Mouse (Mus musculus) layer of hippocampus, postnatal 14 days (tissue): ENCODE data around the gene Ptprt. TPM values are rescaled to one million over a fixed set of nuclear protein-coding genes. Genes with fewer than 3 reads are reported as not detected.
A peak's percentile ranks its signal among the peaks of the same experiment; 100 is the strongest.

ENCODE experiments used
- DNase-seq, 2 experiments: peaks; one replicate each; pipeline ENCODE4 v3.0.0; 2021 to 2022; ENCODE audit warnings: low spot score in 2 of 2, mixed read lengths in 1 of 2
- total RNA-seq, 2 experiments: library from RNA; stranded (reverse); gene quantifications; 2 replicates each; pipeline ENCODE4 v1.2.3; 2021

Ptprt gene
- total RNA-seq, 2 experiments from 2014 or later: 50.9 to 52.6 TPM

GRCm38 (mm10) chr2:162001016-162001415 is 659.9 kb downstream of the Ptprt start:
- DNase-seq: peak in 1 of 2 experiments; percentile 4

- DNase-seq: peak in 1 of 2 experiments; percentile 18
Observed at GRCm38 (mm10) chr2:161982311-161982710, 678.6 kb downstream of the Ptprt start.

GRCm38 (mm10) chr2:161961179-161962163 is 699.5 kb downstream of the Ptprt start:
- DNase-seq: peak in 1 of 2 experiments; percentile 60

DNA sequence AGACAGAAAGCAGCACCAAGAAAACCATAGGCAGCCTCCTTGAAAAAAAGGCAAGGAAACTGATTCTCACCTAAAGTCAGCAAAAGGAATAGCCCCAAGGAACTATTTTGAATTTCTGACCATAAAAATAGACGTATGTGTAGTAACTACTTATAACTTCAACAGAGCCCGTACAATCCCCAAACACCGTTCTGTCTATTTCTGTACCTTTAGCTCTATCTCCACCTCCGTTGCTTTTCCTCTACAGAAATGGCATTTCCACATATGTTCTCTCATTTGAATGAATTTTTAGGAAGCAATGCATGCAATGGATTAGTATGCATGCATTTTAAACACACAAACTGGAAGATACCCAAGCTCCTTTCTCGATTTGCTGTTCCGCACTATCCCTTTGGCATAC is 715.5 kb downstream of the Ptprt start:
- no peak for DNase-seq

- DNase-seq: no peak
Observed at GRCm38 (mm10) chr2:161944689-161945088, 716.3 kb downstream of the Ptprt start.

DNA sequence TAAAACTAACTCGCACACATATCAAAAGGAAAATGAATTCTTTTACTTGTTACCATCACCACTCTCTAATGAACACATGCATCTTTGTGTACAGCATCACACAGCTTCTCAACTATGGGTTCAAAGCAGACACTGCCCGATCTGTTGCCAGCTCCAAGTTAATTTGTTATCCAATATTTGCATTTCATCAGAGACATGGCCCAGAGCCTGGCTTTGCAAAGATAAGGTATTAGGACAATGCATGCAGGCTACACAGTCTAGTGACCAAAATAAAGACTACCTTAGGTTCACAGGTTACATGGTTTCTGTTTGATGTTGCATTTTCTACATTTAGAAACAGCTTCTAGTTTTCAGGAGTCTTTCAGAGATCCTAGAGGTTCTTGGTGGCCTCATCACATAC is 719.0 kb downstream of the Ptprt start:
- no peak for DNase-seq

GRCm38 (mm10) chr2:161907214-161907613 is 753.7 kb downstream of the Ptprt start:
- DNase-seq: no peak

DNA sequence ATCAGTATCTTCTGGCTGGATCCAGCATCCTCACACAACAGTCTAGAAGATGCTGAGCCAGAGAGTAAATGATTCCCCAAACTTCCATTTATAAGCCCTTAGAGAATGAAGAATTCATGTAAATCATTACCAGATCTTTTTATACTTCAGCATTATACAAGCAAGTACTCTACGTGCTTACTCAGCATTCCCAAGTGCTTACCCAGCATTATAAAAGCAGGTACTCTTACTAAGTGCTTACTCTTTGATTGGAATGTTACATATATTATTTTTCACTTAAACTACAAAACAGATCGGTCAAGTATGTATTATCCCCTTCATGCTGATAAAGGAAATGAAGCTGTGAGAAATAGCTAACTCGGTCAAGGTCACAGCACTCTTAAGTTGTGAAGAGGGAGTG is 758.8 kb downstream of the Ptprt start:
- no peak for DNase-seq

DNA sequence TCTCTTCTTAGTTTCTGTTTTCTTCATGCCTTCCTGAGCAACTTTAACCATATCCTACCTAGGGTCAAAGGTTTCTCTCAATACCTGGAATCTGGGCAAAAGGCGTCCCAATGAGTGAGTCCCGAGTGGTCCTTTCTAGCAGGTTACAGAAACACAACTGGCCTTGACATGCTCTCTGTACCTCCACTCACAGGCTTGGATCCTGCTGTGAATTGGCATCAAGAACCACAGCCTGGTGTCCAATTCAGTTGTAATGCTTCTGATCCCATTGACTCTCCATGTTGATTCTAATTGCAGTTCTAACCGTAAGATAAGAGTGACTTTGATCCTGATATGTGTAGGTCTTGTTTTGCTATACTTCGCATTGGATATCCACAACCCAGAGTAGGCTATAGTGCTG is 776.5 kb downstream of the Ptprt start:
- DNase-seq: no peak

- DNase-seq: no peak
Observed at GRCm38 (mm10) chr2:161882580-161882979, 778.4 kb downstream of the Ptprt start.

DNA sequence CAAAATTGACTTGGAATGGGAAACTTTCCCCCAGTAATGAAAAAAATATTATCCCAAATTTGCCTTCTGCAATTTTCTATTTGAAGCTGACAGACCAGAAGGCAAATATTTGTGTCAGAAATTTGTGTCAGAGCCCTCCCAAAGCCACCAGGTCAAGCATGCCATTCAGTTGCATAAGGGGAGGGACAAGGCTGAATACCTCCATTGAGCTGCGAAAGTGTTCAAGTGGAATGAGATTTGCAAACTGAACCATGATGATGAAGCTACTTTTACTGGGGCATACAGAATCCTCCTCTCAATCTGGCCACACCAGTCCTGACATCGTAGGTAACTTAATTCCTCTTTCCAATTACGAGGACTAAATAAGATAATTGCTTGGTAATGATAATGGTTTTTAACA is 780.0 kb downstream of the Ptprt start:
- DNase-seq: no peak

DNA sequence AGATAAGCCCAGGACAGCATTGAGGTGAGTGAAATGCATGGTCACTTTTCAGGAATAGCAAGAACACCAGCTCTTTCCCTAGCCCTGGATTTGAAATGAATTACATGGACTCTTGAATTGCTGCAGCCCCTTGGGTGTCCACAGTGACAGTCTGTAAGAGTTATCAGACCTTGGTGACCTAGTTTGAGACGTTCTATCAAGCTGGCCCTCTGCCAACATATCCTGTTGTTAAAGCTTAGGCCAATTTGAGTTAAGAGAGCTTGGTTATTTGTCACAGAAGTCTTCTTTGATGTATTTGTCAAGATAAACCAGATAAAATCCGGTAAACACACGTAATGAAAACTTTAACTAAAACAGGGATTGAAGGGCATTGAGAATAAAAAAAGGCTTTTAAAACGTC is 795.7 kb downstream of the Ptprt start:
- DNase-seq: no peak

- no peak for DNase-seq
Observed at GRCm38 (mm10) chr2:161858813-161859212, 802.1 kb downstream of the Ptprt start.

DNA sequence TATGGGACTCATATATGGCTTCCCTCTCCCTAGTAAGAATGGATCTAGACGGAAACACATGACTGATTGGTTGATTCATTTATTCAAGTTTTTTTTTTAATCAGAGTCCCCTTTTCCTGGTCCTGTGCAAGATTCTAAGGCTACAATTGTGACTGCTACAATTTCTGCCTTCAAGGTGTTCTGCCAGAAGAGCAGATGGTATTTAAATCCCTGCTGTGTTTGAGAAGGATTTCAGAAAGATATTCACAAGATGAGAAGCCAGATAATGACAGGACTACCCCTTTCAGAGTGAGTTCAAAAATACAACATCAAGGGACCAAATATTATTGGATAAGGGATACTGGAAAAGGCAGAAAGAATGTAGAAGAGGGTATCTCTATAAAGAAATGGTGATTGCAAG is 802.6 kb downstream of the Ptprt start:
- DNase-seq: no peak

DNA sequence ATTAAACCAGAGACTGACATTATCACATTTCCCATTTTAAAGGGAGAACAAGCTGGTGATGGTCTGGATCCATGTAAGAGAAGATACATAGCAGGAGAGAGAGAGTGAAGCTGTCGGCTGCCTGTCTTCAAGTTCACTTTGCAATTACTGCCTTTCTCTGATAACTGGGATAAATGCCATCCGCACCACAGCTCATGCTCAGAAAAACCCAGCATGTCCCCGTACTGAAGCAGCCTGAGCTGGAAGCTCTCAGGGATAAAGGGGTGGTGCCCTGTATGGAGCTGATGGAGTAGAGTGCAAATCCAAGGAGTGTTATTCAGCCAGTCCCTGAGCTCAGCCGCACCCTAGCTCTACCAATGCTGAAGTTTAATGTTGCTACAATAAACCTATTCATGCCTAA is 825.9 kb downstream of the Ptprt start:
- no peak for DNase-seq

GRCm38 (mm10) chr2:161833846-161834245 is 827.1 kb downstream of the Ptprt start:
- no peak for DNase-seq

- DNase-seq: no peak
Observed at GRCm38 (mm10) chr2:161813326-161813725, 847.6 kb downstream of the Ptprt start.

GRCm38 (mm10) chr2:161808086-161808801 is 852.7 kb downstream of the Ptprt start:
- DNase-seq: peak in 1 of 2 experiments; percentile 33

- DNase-seq: no peak
Observed at GRCm38 (mm10) chr2:161806287-161807007, 854.5 kb downstream of the Ptprt start.

DNA sequence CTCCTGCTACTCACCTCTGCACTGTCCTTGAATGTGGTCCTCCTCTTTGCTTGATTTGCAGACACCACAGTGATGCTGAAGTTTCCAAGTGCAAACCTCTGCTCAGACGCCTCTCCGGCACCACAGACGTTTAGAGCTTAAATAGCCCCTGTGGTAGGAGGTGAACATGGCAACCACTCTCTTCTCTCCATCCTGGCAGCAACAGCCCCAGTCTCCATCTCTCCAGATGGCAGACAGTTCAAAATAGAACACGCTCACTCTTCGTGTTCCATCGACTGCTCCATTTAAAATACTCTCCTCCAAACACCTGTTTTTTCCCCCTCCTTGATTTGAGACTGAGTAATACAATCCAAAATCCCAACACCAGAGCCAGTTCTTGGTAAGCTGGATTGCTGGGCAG is 861.0 kb downstream of the Ptprt start:
- peak; percentile 34 to 67 for DNase-seq

DNA sequence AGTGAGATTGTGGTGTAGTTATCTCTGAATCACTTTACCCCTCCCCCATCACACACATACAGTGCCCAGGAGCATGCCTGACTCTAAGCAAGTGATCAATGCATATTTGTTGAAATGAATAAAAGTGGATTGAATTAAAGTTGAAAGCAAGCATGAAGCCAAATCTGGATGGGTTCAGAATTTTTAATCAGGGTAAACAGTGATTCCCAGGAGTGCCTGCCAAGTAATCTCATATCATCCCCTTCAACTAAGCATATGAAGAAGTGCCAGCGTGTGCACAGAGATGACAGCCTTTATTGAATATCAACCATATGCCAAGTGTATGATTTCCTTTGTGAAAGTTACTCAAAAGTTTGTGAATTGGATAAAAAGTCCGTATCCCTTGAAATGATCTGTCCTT is 893.4 kb downstream of the Ptprt start:
- no peak for DNase-seq
